Mouse (Mus musculus) lung, embryonic 16.5 days (tissue): Measurements from ENCODE around the gene Gm10306. TPM values are rescaled to one million over a fixed set of nuclear protein-coding genes. Genes with fewer than 3 reads are reported as not detected.
A peak's percentile ranks its signal among the peaks of the same experiment; 100 is the strongest.

Experiments
- ATAC-seq: fragments of 200-750 bp; cut with Nextera tagmentation; 2 replicates; pipeline ENCODE4 v1.8.0; 2017; ENCODE audit warnings: low read depth, mild to moderate bottlenecking, moderate library complexity
- H3K27ac ChIP-seq: fragments of 300-500 bp; sonication (generic); 2 replicates; pipeline ENCODE4 v1.5.1; 2014; ENCODE audit warnings: mild to moderate bottlenecking, control low read depth, low read length
- H3K27me3 ChIP-seq: fragments of 300-500 bp; sonication (generic); 2 replicates; pipeline ENCODE4 v1.6.1; 2014; ENCODE audit warnings: low read depth, low read length, mixed read lengths; ENCODE audit not compliant: control insufficient read depth, insufficient read depth
- H3K36me3 ChIP-seq: fragments of 300-500 bp; sonication (generic); 2 replicates; pipeline ENCODE4 v1.6.1; 2014; ENCODE audit warnings: low read length; ENCODE audit not compliant: control insufficient read depth, insufficient read depth
- H3K4me1 ChIP-seq: fragments of 300-500 bp; sonication (generic); replicated peaks from 2 replicates; pipeline ENCODE4 v1.6.1; 2014; ENCODE audit warnings: low read length, mixed read lengths; ENCODE audit not compliant: control insufficient read depth, insufficient read depth
- H3K4me2 ChIP-seq: fragments of 300-500 bp; sonication (generic); 2 replicates; pipeline ENCODE4 v1.6.1; 2014; ENCODE audit warnings: low read depth, low read length, control low read depth
- H3K4me3 ChIP-seq: fragments of 300-500 bp; sonication (generic); 2 replicates; pipeline ENCODE4 v1.5.1; 2014; ENCODE audit warnings: mild to moderate bottlenecking, low read length, control low read depth
- H3K9ac ChIP-seq: fragments of 300-500 bp; sonication (generic); 2 replicates; pipeline ENCODE4 v1.6.1; 2014; ENCODE audit warnings: low read length, control low read depth
- H3K9me3 ChIP-seq: fragments of 300-500 bp; sonication (generic); 2 replicates; pipeline ENCODE4 v1.6.1; 2016; ENCODE audit warnings: low read length; ENCODE audit not compliant: control insufficient read depth
- WGBS: fragments of 180-500 bp; shearing (Covaris S2); extraction: QIAGEN DNeasy Blood & Tissue Kit; methylation state at CpG from one replicate; pipeline ENCODE4 v1.1.7; 2014; 5-methylcytosine and 5-hydroxymethylcytosine counted together
- polyA plus RNA-seq: library from polyadenylated mRNA; unstranded; fragments of >200 nt; fragmentation: Nextera tagmentation; extraction: Ambion mirVana; gene quantifications from 2 replicates; pipeline ENCODE4 v1.2.1, GENCODE M21; 2015

The Gm10306 gene
- polyA plus RNA-seq, 1 experiment from 2014 or later, result 0.63 TPM

DNA sequence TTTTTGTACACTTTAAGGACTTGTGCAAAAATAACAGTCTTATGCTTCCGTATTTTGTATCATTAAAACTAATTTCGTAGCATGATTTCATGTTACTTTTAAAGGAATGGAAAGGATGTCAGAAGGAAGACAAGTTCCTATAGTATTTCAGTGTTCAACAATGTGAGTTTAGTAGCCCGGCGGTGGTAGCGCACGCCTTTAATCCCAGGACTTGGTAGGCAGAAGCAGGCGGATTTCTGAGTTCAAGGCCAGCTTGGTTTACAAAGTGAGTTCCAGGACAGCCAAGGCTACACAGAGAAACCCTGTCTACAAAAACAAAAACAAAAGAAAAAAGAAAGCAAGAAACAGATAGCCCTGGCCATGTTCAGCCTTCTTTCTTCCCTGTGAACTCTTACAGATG lies 799 bp downstream of the Gm10306 start:
- H3K36me3 ChIP-seq, result no peaks in the 10 kb centered on the region
- H3K27me3 ChIP-seq, result no peaks in the 10 kb centered on the region
- no peaks in the 10 kb centered on the region for H3K9me3 ChIP-seq
- peak overlapping the region; percentile 31 for H3K4me2 ChIP-seq
- H3K9ac ChIP-seq, result no peak overlapping the region
- no peak overlapping the region for H3K27ac ChIP-seq
- peaks cover 9% of the 10 kb centered on the region for H3K4me1 ChIP-seq
- ATAC-seq, result no peak; the same call in 1 of the 2 replicates
- 69% methylated on average over 7 of the region's 7 CpGs for WGBS
- H3K4me3 ChIP-seq, result no peak overlapping the region

DNA sequence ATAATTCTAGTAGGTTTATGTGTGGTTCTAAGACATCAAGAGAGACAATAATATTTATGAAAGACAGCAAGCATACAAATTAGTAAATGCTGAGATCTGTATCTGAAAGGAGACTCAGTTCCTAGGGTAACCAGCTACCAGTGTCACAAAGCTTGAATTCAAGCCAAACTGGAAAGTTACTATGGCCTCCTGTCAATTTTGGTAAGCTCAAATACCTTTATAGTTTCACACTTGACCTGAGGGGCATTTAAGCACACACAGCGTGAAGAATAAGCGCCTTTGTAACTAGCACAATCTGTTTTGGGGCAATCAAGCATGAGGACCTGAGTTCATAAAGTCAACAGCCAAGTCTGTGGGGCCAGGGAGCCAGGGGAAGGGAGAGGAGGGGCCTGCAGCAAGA lies 2.9 kb downstream of the Gm10306 start:
- no peaks in the 10 kb centered on the region for H3K27me3 ChIP-seq
- no peak for ATAC-seq
- WGBS, result 46% methylated on average over 2 of the region's 2 CpGs

DNA sequence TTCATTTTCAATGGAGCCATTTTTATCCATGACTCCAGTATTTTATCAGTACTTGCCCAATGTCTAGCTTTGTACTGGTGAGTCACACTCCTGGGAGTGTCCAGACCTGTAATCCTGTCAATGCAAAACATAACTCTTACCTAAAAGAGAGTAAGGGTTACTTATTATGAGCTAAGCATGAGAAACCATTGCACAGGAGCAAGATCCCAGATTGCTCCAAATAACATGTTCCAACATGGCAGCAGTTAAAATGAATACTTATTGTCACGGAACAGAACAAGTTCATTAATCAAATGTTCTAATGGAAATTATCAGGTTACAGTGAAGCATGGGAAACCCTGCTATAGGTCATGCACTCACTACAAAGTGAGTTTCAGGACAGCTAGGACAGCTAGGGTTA lies 4.0 kb downstream of the Gm10306 start:
- no peak overlapping the region for H3K27ac ChIP-seq
- no peak for ATAC-seq
- no peak overlapping the region for H3K4me2 ChIP-seq
- H3K9me3 ChIP-seq, result no peaks in the 10 kb centered on the region
- H3K4me1 ChIP-seq, result peaks cover 5% of the 10 kb centered on the region
- no peaks in the 10 kb centered on the region for H3K27me3 ChIP-seq
- no peaks in the 10 kb centered on the region for H3K36me3 ChIP-seq
- WGBS, result 63% methylated on average over 1 of the region's 1 CpGs
- H3K9ac ChIP-seq, result no peak overlapping the region
- H3K4me3 ChIP-seq, result no peak overlapping the region

More for the DNA sequence above, 2.9 kb downstream of the Gm10306 start:
- H3K36me3 ChIP-seq, result no peaks in the 10 kb centered on the region
- H3K4me1 ChIP-seq, result peaks cover 9% of the 10 kb centered on the region
- no peak overlapping the region for H3K9ac ChIP-seq
- H3K4me3 ChIP-seq, result no peak overlapping the region
- H3K4me2 ChIP-seq, result no peak overlapping the region
- H3K27ac ChIP-seq, result no peak overlapping the region
- H3K9me3 ChIP-seq, result no peaks in the 10 kb centered on the region

DNA sequence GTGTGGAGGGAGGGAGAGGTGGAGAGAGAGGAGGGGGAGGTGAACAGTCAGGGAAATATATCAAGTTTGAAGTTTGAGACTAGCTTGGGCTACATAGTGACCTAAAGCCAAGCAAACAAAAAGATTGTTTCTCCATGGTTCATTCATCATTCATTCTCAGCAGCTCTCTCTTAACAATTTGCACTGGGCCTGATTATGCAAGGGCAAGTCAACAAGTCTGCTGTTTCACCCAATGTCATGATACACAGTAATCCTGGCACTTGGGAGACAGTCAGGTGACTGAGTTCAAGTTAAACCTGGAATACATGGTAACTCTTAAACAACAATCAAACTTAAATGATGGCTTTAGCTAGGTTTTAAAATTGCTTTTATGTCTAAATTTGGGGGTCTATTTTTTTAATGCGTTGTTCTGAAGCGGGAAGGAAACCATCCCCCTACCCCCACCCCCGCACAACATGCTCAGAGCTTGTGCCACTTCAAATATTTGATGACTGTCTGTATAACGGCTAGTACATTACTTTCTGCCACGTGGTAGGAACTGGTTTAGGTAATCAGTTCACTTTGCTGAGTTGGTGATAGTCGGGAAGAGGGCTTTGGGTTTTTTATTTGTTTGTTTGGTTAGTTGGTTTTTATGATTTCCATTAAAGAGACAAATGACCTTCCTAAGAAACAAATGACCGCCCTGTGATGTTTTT lies 5.8 kb downstream of the Gm10306 start:
- Histone ChIP-seq H3K4me2 (no peak overlapping the region), H3K36me3 (no peaks in the 10 kb centered on the region; the same call in 1 of the 2 replicates), H3K27ac (no peak overlapping the region), H3K4me3 (no peak overlapping the region), H3K4me1 (no peaks in the 10 kb centered on the region), H3K9ac (no peak overlapping the region), H3K9me3 (no peaks in the 10 kb centered on the region), H3K27me3 (no peaks in the 10 kb centered on the region)
- no peak for ATAC-seq
- whole genome bisulfite sequencing, result 61% methylated on average over 7 of the region's 7 CpGs

DNA sequence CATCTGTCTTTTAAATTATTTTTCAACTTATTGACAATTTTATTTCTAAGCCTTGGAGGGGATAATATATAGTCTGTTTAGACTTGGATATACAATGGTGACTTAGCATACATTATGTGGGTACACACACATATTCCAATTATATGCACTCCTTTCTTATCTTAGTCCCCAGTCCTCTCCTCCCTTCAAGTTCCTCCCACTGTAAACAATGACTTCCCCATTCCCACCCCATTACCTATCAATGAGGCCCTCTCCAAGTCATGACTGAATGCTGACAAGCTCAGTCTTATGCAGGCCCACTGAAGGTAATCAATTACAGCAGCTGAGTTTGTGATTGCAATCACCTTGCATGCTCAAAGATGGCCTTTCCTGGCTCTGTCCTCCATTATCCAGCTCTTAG lies 8.0 kb downstream of the Gm10306 start:
- no peaks in the 10 kb centered on the region for H3K4me1 ChIP-seq

DNA sequence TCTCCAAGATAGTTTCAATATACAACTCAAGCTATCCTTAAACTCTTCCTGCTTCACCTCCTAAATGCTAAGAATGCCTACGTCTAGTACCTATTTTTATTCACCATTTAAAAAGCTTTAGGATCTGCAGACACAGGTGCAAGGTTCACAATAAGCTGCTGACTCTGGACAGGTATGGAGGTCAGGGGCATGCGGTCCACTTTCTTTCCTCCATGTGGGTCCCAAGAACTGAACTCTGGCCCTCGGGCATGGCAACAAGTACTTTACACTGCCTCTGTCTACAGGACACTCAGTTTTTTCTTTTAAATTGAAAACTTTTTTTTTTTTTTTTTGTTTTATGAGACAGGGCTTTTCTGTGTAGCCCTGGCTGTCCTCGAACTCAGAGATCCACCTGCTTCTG lies 16.3 kb downstream of the Gm10306 start:
- Histone ChIP-seq H3K4me1 (no peaks in the 10 kb centered on the region), H3K36me3 (peaks cover 12% of the 10 kb centered on the region), H3K9me3 (no peaks in the 10 kb centered on the region), H3K27me3 (no peaks in the 10 kb centered on the region), H3K4me2 (no peak overlapping the region), H3K9ac (no peak overlapping the region), H3K27ac (no peak overlapping the region), H3K4me3 (no peak overlapping the region)
- no peak for ATAC-seq
- 93% methylated on average over 4 of the region's 4 CpGs for WGBS

More for the DNA sequence above, 8.0 kb downstream of the Gm10306 start:
- Histone ChIP-seq H3K36me3 (peaks cover 2% of the 10 kb centered on the region), H3K4me2 (no peak overlapping the region), H3K4me3 (no peak overlapping the region), H3K9ac (no peak overlapping the region), H3K27ac (no peak overlapping the region), H3K9me3 (no peaks in the 10 kb centered on the region), H3K27me3 (no peaks in the 10 kb centered on the region)
- ATAC-seq, result no peak

DNA sequence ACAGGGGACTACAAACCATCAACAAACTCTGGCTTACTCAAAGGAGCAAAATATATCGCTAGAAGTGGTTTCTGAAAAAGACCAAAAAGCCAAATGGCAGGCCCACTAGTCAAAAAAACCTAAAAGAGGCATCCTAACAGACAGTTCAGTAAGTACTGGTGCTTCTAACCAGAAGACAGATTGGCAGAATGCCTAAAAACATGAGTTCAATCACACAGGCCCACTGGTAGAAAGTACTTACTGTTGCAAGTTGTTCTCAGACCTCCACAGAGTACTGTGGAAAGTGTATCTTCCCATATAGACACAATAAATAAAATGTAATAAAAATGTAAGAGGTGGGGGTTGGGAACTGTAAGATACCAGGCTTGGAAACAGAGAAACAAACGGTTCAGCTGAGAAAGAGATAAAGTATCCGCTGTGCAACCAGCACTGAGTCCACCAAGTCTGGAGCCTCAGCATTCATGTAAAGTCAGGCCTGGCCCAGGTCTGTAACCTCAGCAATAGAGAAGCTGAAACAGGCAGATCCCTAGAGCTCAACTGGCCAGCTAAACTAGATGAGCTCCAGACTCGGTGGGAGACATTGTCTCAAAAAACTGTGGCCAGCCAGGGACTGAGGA lies 35.5 kb downstream of the Gm10306 start:
- Histone ChIP-seq H3K9me3 (no peaks in the 10 kb centered on the region), H3K4me2 (no peak overlapping the region), H3K27ac (no peak overlapping the region), H3K9ac (no peak overlapping the region), H3K36me3 (no peaks in the 10 kb centered on the region), H3K27me3 (no peaks in the 10 kb centered on the region), H3K4me1 (no peaks in the 10 kb centered on the region), H3K4me3 (no peak overlapping the region)
- ATAC-seq, result no peak
- 59% methylated on average over 4 of the region's 4 CpGs for WGBS

DNA sequence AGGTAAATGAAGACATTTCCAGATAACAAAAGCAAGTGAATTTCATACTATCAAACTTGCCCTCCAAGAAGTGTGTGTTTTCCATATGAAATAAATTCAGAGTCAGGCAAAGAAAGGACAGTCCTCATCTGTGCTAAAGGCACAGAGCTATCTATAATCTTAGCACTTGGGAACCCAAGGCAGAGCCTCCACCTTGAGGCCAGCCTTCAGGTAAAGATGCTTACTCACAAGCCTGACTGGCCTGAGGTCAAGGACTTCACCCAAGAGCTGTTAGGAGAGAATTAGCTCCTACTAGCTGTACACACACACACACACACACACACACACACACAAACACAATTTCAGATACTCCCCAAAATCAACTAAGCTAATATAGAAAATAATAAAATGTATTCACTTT lies 36.4 kb downstream of the Gm10306 start:
- Histone ChIP-seq H3K27me3 (no peaks in the 10 kb centered on the region), H3K36me3 (no peaks in the 10 kb centered on the region), H3K9ac (no peak overlapping the region), H3K4me1 (no peaks in the 10 kb centered on the region), H3K4me2 (no peak overlapping the region), H3K27ac (no peak overlapping the region), H3K4me3 (no peak overlapping the region), H3K9me3 (no peaks in the 10 kb centered on the region)
- no peak for ATAC-seq

DNA sequence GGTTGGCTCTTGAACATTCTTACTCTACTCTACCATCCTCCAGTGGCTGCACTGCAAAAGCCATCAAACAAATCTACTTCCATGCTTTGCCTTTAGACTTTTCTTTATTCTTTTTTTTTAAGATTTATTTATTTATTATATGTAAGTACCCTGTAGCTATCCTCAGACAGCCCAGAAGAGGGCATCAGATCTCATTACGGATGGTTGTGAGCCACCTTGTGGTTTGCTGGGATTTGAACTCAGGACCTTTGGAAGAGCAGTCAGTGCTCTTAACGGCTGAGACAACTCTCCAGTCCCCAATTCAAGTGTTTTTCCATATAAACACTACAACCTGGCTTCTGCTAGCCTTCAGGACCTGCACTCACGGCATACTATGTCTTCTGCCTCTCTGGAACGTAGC lies 45.0 kb downstream of the Gm10306 start:
- WGBS, result 78% methylated on average over 4 of the region's 4 CpGs
- ATAC-seq, result no peak
- Histone ChIP-seq H3K9me3 (no peaks in the 10 kb centered on the region), H3K9ac (no peak overlapping the region), H3K4me2 (peak overlapping the region; percentile 68; the same call in 1 of the 2 replicates), H3K27ac (no peak overlapping the region), H3K36me3 (no peaks in the 10 kb centered on the region), H3K4me3 (no peak overlapping the region), H3K27me3 (no peaks in the 10 kb centered on the region), H3K4me1 (peaks cover 13% of the 10 kb centered on the region)
